Mouse (Mus musculus) liver, adult 10 weeks (tissue): ENCODE data around the gene Mrgprx1. TPM values are rescaled to one million over a fixed set of nuclear protein-coding genes. Genes with fewer than 3 reads are reported as not detected.

Source experiments
- polyA plus RNA-seq: library from polyadenylated mRNA; stranded (reverse); fragments of 350-450 nt; fragmentation: Illumina TruSeq; extraction: RNeasy Lipid Tissue Mini Kit (QIAGEN cat#74804); gene quantifications from one replicate; pipeline ENCODE4 v1.2.3, GENCODE M21; 2014; ENCODE audit warnings: low read depth, low replicate concordance

Mrgprx1 gene
- not detected for polyA plus RNA-seq

GRCm38 (mm10) chr7:48027497-48027896 lies at the start of gene Mrgprx1:
Gene Mrgprx1 (minus strand): TSS chr7:48027597.

GRCm38 (mm10) chr7:47981995-47982394 lies 45.4 kb downstream of the Mrgprx1 start, which contains the start of gene Mrgpra4:
Gene Mrgpra4 (minus strand): TSS chr7:47982095.

Other genes starting within 250 kb of the Mrgprx1 start
- gene Mrgpra4, start 45.5 kb downstream of the Mrgprx1 start, polyA plus RNA-seq = not detected
- gene Mrgprb5, start 141.4 kb upstream of the Mrgprx1 start, polyA plus RNA-seq = not detected
- gene Mrgprb4, start 171.7 kb upstream of the Mrgprx1 start, polyA plus RNA-seq = not detected